Comparison of ENCODE assay signal across 10 mouse cellular contexts in genomic region chr16:30826128-30826527, GRCm38 (mm10).
DNase-seq lines count a peak whose midpoint lies in the region; TF ChIP-seq lines count a peak whose summit lies in the region.
"Had no signal": no experiment of that assay in that cellular context is flagged by ENCODE, and none has a peak within 500 bp of the region (broad histone marks: within the 10 kb centered on the region; RNA-seq: fewer than 3 reads in every experiment).

No protein-coding gene starts in this region.

- H3K4me3 ChIP-seq in heart, adult 2 months: no peak overlapping the region
- H3K4me3 ChIP-seq: liver, embryonic 15.5 days had no signal

- H3K27me3 ChIP-seq in heart, adult 2 months (ENCODE audit: control insufficient read depth, insufficient read depth, low read length): no peaks in the 10 kb centered on the region
- H3K27me3 ChIP-seq: CH12.LX; liver, embryonic 15.5 days had no signal

- 0 out of 2 replicates have a peak, but pooled peaks have one; percentile 31 for TF ChIP-seq EP300 in heart, adult 2 months (IDR thresholded peaks at IDR 0.05; ENCODE audit: insufficient read depth, low read depth, low read length)

- H3K79me2 ChIP-seq in heart, adult 2 months (replicated peaks; ENCODE audit: control insufficient read depth, insufficient read depth, low read length): no peaks in the 10 kb centered on the region

- peak; percentile 34 to 60 for DNase-seq in cerebellum, postnatal 25 days
- no peak for DNase-seq in cerebellum, adult 8-10 months
- DNase-seq in 3T3-L1 (ENCODE audit: low read depth, low spot score): peak; percentile 20
- DNase-seq in heart, adult 2 months: peak in 1 of 2 experiments; percentile 52
- peak; percentile 42 to 46 for DNase-seq in layer of hippocampus, postnatal 36 days
- DNase-seq in yolk sac, embryonic 10.5 days (ENCODE audit: low spot score): no peak
- no peak for DNase-seq in spleen, postnatal 4 days (ENCODE audit: low spot score in 2 of 2)
- DNase-seq in neural tube, embryonic 10.5 days (ENCODE audit: extremely low spot score, low spot score): no peak

- no peak for TF ChIP-seq POLR2A in heart, adult 2 months (IDR thresholded peaks at IDR 0.05; ENCODE audit: insufficient read depth, low read depth, low read length)

- 26% methylated on average over 3 of the region's 3 CpGs for WGBS in heart, adult 2 months

- H3K4me1 ChIP-seq in heart, adult 2 months (ENCODE audit: control insufficient read depth, insufficient read depth, low read length): peaks cover 32% of the 10 kb centered on the region

- no peak for TF ChIP-seq CTCF in heart, adult 2 months (IDR thresholded peaks at IDR 0.05)

- H3K27ac ChIP-seq in heart, adult 2 months: peak overlapping the region; percentile 67
- H3K27ac ChIP-seq: liver, embryonic 15.5 days had no signal

- H3K36me3 ChIP-seq in heart, adult 2 months (ENCODE audit: control insufficient read depth, insufficient read depth, low read length): no peaks in the 10 kb centered on the region
- H3K36me3 ChIP-seq: liver, embryonic 15.5 days had no signal

- intact Hi-C loops in heart, adult 2 months (cut with DNase I): no loop called here

- H3K9ac ChIP-seq in heart, adult 2 months (ENCODE audit: low read depth, low read length): no peak overlapping the region; the same call in 1 of the 2 replicates
- H3K9ac ChIP-seq: liver, embryonic 15.5 days had no signal

Comparison
In these comparisons a context has a peak if more than half of its experiments do, and no peak if none do; other contexts are left out.
1. DNase-seq: peak in cerebellum, postnatal 25 days (2 of 2), 3T3-L1 (single experiment) and layer of hippocampus, postnatal 36 days (2 of 2); none in cerebellum, adult 8-10 months (single experiment), yolk sac, embryonic 10.5 days (single experiment), spleen, postnatal 4 days (0 of 2) and neural tube, embryonic 10.5 days (single experiment).